Mouse (Mus musculus) layer of hippocampus, adult 9-10 months (tissue): ENCODE data around the gene Serpinb9c.
"Not testable (repeated sequence)": the region's sequence is repeated elsewhere in the genome, so short reads cannot be mapped to it uniquely, and the experiment has no call there.

ENCODE experiments used
- DNase-seq: peaks from one replicate; pipeline ENCODE4 v3.0.0; 2022; ENCODE audit warnings: low spot score

Serpinb9c gene

GRCm38 (mm10) chr13:33159642-33160041 lies at the start of gene Serpinb9c:
Serpinb9c (minus strand) TSS chr13:33159742.
- no peak for DNase-seq

- DNase-seq: no peak
Measured at GRCm38 (mm10) chr13:33199740-33200139, 40.2 kb upstream of the Serpinb9c start.

GRCm38 (mm10) chr13:33192659-33193058 lies 33.1 kb upstream of the Serpinb9c start, which contains the start of gene Serpinb9d:
Serpinb9d (plus strand) TSS chr13:33192959.
- no peak for DNase-seq

GRCm38 (mm10) chr13:33190486-33190885 lies 30.9 kb upstream of the Serpinb9c start:
- DNase-seq: not testable (repeated sequence)

- no peak for DNase-seq
Measured at GRCm38 (mm10) chr13:33141435-33141834, 18.1 kb downstream of the Serpinb9c start.

- DNase-seq: no peak
Measured at GRCm38 (mm10) chr13:33137717-33138116, 21.8 kb downstream of the Serpinb9c start.

- DNase-seq: no peak
Measured at GRCm38 (mm10) chr13:33113054-33113453, 46.5 kb downstream of the Serpinb9c start.

- DNase-seq: no peak
Measured at GRCm38 (mm10) chr13:33105626-33106025, 53.9 kb downstream of the Serpinb9c start.
